Mouse (Mus musculus): ENCODE results near the gene Myl6. TPM values are rescaled to one million over a fixed set of nuclear protein-coding genes. Genes with fewer than 3 reads are reported as not detected.

Myl6 gene
- polyA plus RNA-seq, 1 experiment from 2014 or later = 2,049 TPM

- peaks cover 15% of the 10 kb centered on the region for H3K36me3 ChIP-seq (ENCODE audit: insufficient read depth, low read length)
- no peak overlapping the region for H3K4me2 ChIP-seq (replicated peaks; ENCODE audit: low read depth, low read length)
Observed at GRCm38 (mm10) chr10:128522351-128522750, 28.4 kb upstream of the Myl6 start.

GRCm38 (mm10) chr10:128520591-128520990 lies 26.6 kb upstream of the Myl6 start:
- ATAC-seq = no peak
- no peak for DNase-seq (ENCODE audit: low spot score)
- Histone ChIP-seq H3K4me1 (ENCODE audit: insufficient read depth, low read depth, low read length) (peaks cover 6% of the 10 kb centered on the region; the same call in 1 of the 2 replicates), H3K9ac (replicated peaks; ENCODE audit: low read depth) (no peak overlapping the region), H3K4me2 (replicated peaks; ENCODE audit: low read depth, low read length) (no peak overlapping the region), H3K36me3 (ENCODE audit: insufficient read depth, low read length) (peaks cover 23% of the 10 kb centered on the region), H3K9me3 (ENCODE audit: low read length) (no peaks in the 10 kb centered on the region), H3K27me3 (replicated peaks; ENCODE audit: insufficient read depth, low read length) (no peaks in the 10 kb centered on the region), H3K4me3 (ENCODE audit: low read depth, low read length) (no peak overlapping the region), H3K27ac (ENCODE audit: low read length) (no peak overlapping the region)
- TF ChIP-seq CTCF (IDR thresholded peaks at IDR 0.05) (no peak), EP300 (IDR thresholded peaks at IDR 0.05) (no peak)
- 88% methylated on average over 16 of the region's 16 CpGs for WGBS

More at GRCm38 (mm10) chr10:128522351-128522750, 28.4 kb upstream of the Myl6 start:
- Histone ChIP-seq H3K9me3 (ENCODE audit: low read length) (no peaks in the 10 kb centered on the region), H3K27ac (ENCODE audit: low read length) (no peak overlapping the region), H3K9ac (replicated peaks; ENCODE audit: low read depth) (no peak overlapping the region), H3K4me1 (ENCODE audit: insufficient read depth, low read depth, low read length) (peaks cover 6% of the 10 kb centered on the region; the same call in 1 of the 2 replicates), H3K27me3 (replicated peaks; ENCODE audit: insufficient read depth, low read length) (no peaks in the 10 kb centered on the region), H3K4me3 (ENCODE audit: low read depth, low read length) (no peak overlapping the region)
- ATAC-seq = no peak
- WGBS = 74% methylated on average over 6 of the region's 6 CpGs
- DNase-seq (ENCODE audit: low spot score) = no peak
- TF ChIP-seq CTCF (IDR thresholded peaks at IDR 0.05) = no peak
- TF ChIP-seq EP300 (IDR thresholded peaks at IDR 0.05) = no peak

GRCm38 (mm10) chr10:128518833-128519232 lies 24.9 kb upstream of the Myl6 start:
- peak; percentile 75 for DNase-seq (ENCODE audit: low spot score)
- no peak overlapping the region for H3K4me3 ChIP-seq (ENCODE audit: low read depth, low read length)
- H3K9me3 ChIP-seq (ENCODE audit: low read length) = no peaks in the 10 kb centered on the region
- ATAC-seq = peak; percentile 66
- no peaks in the 10 kb centered on the region for H3K27me3 ChIP-seq (replicated peaks; ENCODE audit: insufficient read depth, low read length)
- H3K4me1 ChIP-seq (ENCODE audit: insufficient read depth, low read depth, low read length) = no peaks in the 10 kb centered on the region
- no peak overlapping the region for H3K27ac ChIP-seq (ENCODE audit: low read length)
- TF ChIP-seq EP300 (IDR thresholded peaks at IDR 0.05) (no peak), CTCF (IDR thresholded peaks at IDR 0.05) (peak; percentile 74)
- no peak overlapping the region for H3K9ac ChIP-seq (replicated peaks; ENCODE audit: low read depth)
- H3K4me2 ChIP-seq (replicated peaks; ENCODE audit: low read depth, low read length) = no peak overlapping the region
- WGBS = 72% methylated on average over 7 of the region's 7 CpGs
- H3K36me3 ChIP-seq (ENCODE audit: insufficient read depth, low read length) = peaks cover 35% of the 10 kb centered on the region

- TF ChIP-seq CTCF (IDR thresholded peaks at IDR 0.05) (no peak), EP300 (IDR thresholded peaks at IDR 0.05) (no peak)
- H3K4me1 ChIP-seq (ENCODE audit: insufficient read depth, low read depth, low read length) = no peaks in the 10 kb centered on the region
- no peaks in the 10 kb centered on the region for H3K27me3 ChIP-seq (replicated peaks; ENCODE audit: insufficient read depth, low read length)
- ATAC-seq (peak; percentile 53; the same call in 1 of the 2 replicates), DNase-seq (ENCODE audit: low spot score) (peak; percentile 37)
- 40% methylated on average over 6 of the region's 6 CpGs for WGBS
- no peak overlapping the region for H3K27ac ChIP-seq (ENCODE audit: low read length)
- H3K4me3 ChIP-seq (ENCODE audit: low read depth, low read length) = no peak overlapping the region
- H3K4me2 ChIP-seq (replicated peaks; ENCODE audit: low read depth, low read length) = no peak overlapping the region
- H3K9me3 ChIP-seq (ENCODE audit: low read length) = no peaks in the 10 kb centered on the region
- no peak overlapping the region for H3K9ac ChIP-seq (replicated peaks; ENCODE audit: low read depth)
- H3K36me3 ChIP-seq (ENCODE audit: insufficient read depth, low read length) = peaks cover 49% of the 10 kb centered on the region
Observed at GRCm38 (mm10) chr10:128516677-128517076, 22.7 kb upstream of the Myl6 start.

GRCm38 (mm10) chr10:128516029-128516428 lies 22.1 kb upstream of the Myl6 start:
- 49% methylated on average over 20 of the region's 20 CpGs for WGBS
- Histone ChIP-seq H3K4me2 (replicated peaks; ENCODE audit: low read depth, low read length) (no peak overlapping the region), H3K4me3 (ENCODE audit: low read depth, low read length) (no peak overlapping the region), H3K36me3 (ENCODE audit: insufficient read depth, low read length) (peaks cover 51% of the 10 kb centered on the region), H3K9ac (replicated peaks; ENCODE audit: low read depth) (no peak overlapping the region), H3K4me1 (ENCODE audit: insufficient read depth, low read depth, low read length) (no peaks in the 10 kb centered on the region), H3K9me3 (ENCODE audit: low read length) (no peaks in the 10 kb centered on the region), H3K27ac (ENCODE audit: low read length) (no peak overlapping the region), H3K27me3 (replicated peaks; ENCODE audit: insufficient read depth, low read length) (no peaks in the 10 kb centered on the region)
- DNase-seq (ENCODE audit: low spot score) = no peak
- no peak for ATAC-seq
- TF ChIP-seq CTCF (IDR thresholded peaks at IDR 0.05) (no peak), EP300 (IDR thresholded peaks at IDR 0.05) (no peak)

GRCm38 (mm10) chr10:128515044-128515443 lies 21.1 kb upstream of the Myl6 start:
- Histone ChIP-seq H3K9me3 (ENCODE audit: low read length) (no peaks in the 10 kb centered on the region), H3K4me3 (ENCODE audit: low read depth, low read length) (no peak overlapping the region), H3K4me1 (ENCODE audit: insufficient read depth, low read depth, low read length) (no peaks in the 10 kb centered on the region), H3K27me3 (replicated peaks; ENCODE audit: insufficient read depth, low read length) (no peaks in the 10 kb centered on the region), H3K9ac (replicated peaks; ENCODE audit: low read depth) (no peak overlapping the region), H3K4me2 (replicated peaks; ENCODE audit: low read depth, low read length) (no peak overlapping the region), H3K27ac (ENCODE audit: low read length) (no peak overlapping the region), H3K36me3 (ENCODE audit: insufficient read depth, low read length) (peaks cover 52% of the 10 kb centered on the region)
- TF ChIP-seq EP300 (IDR thresholded peaks at IDR 0.05) = no peak
- ATAC-seq (no peak), DNase-seq (ENCODE audit: low spot score) (no peak)
- 84% methylated on average over 4 of the region's 4 CpGs for WGBS

- Histone ChIP-seq H3K27ac (ENCODE audit: low read length) (no peak overlapping the region), H3K9ac (replicated peaks; ENCODE audit: low read depth) (no peak overlapping the region), H3K9me3 (ENCODE audit: low read length) (no peaks in the 10 kb centered on the region), H3K36me3 (ENCODE audit: insufficient read depth, low read length) (peaks cover 45% of the 10 kb centered on the region), H3K4me2 (replicated peaks; ENCODE audit: low read depth, low read length) (no peak overlapping the region), H3K4me1 (ENCODE audit: insufficient read depth, low read depth, low read length) (0 out of 2 replicates have a peak, but pooled peaks cover 3% of the 10 kb centered on the region), H3K4me3 (ENCODE audit: low read depth, low read length) (no peak overlapping the region), H3K27me3 (replicated peaks; ENCODE audit: insufficient read depth, low read length) (no peaks in the 10 kb centered on the region)
- TF ChIP-seq EP300 (IDR thresholded peaks at IDR 0.05) = no peak
- TF ChIP-seq CTCF (IDR thresholded peaks at IDR 0.05) = no peak
- no peak for ATAC-seq
- 82% methylated on average over 12 of the region's 12 CpGs for WGBS
- no peak for DNase-seq (ENCODE audit: low spot score)
Observed at GRCm38 (mm10) chr10:128511761-128512160, 17.8 kb upstream of the Myl6 start.
